Mouse (Mus musculus) thymus, adult 2 months (tissue): ENCODE measurements around the gene Nedd8.

Experiments used
- CTCF ChIP-seq: fragments of 200-500 bp; IDR thresholded peaks from 2 replicates; pipeline ENCODE4 v1.5.1; 2012; ENCODE audit warnings: mild to moderate bottlenecking, control low read depth, low read length, moderate library complexity, borderline replicate concordance; ENCODE audit not compliant: control insufficient read depth, poor library complexity, insufficient read depth; ENCODE audit errors: extremely low read depth
- POLR2A ChIP-seq: fragments of 200-500 bp; IDR thresholded peaks from 2 replicates; pipeline ENCODE4 v1.6.1; 2012; ENCODE audit warnings: mild to moderate bottlenecking, low read length, control low read depth, moderate library complexity; ENCODE audit not compliant: control insufficient read depth, poor library complexity, insufficient read depth; ENCODE audit errors: extremely low read depth

GRCm38 (mm10) chr14:55689433-55689832 lies 17.5 kb upstream of the Nedd8 start:
- TF ChIP-seq CTCF (no peak), POLR2A (no peak)
